Mouse (Mus musculus) lung, embryonic 15.5 days (tissue): ENCODE results near the gene Krtap28-10. TPM values are rescaled to one million over a fixed set of nuclear protein-coding genes. Genes with fewer than 3 reads are reported as not detected.
"Not testable (repeated sequence)": the region's sequence is repeated elsewhere in the genome, so short reads cannot be mapped to it uniquely, and the experiment has no call there.

Source experiments
- ATAC-seq: fragments of 200-750 bp; cut with Nextera tagmentation; 2 replicates; pipeline ENCODE4 v1.8.0; 2017; ENCODE audit warnings: moderate number of reproducible peaks, borderline replicate concordance; ENCODE audit not compliant: low FRiP score, low TSS enrichment; ENCODE audit errors: extremely low read depth
- H3K27ac ChIP-seq: fragments of 300-500 bp; sonication (generic); 2 replicates; pipeline ENCODE4 v1.5.1; 2015; ENCODE audit warnings: moderate library complexity, mild to moderate bottlenecking, inconsistent platforms
- H3K27me3 ChIP-seq: fragments of 300-500 bp; sonication (generic); 2 replicates; pipeline ENCODE4 v1.6.1; 2015; ENCODE audit warnings: inconsistent platforms
- H3K36me3 ChIP-seq: fragments of 300-500 bp; sonication (generic); 2 replicates; pipeline ENCODE4 v1.6.1; 2015; ENCODE audit warnings: inconsistent platforms
- H3K4me1 ChIP-seq: fragments of 300-500 bp; sonication (generic); 2 replicates; pipeline ENCODE4 v1.6.1; 2015; ENCODE audit warnings: inconsistent platforms
- H3K4me2 ChIP-seq: fragments of 300-500 bp; sonication (generic); 2 replicates; pipeline ENCODE4 v1.6.1; 2015; ENCODE audit warnings: inconsistent platforms, mild to moderate bottlenecking, moderate library complexity
- H3K4me3 ChIP-seq: fragments of 300-500 bp; sonication (generic); 2 replicates; pipeline ENCODE4 v1.5.1; 2015; ENCODE audit warnings: mild to moderate bottlenecking, inconsistent platforms
- H3K9ac ChIP-seq: fragments of 300-500 bp; sonication (generic); 2 replicates; pipeline ENCODE4 v1.6.1; 2015; ENCODE audit warnings: inconsistent platforms
- H3K9me3 ChIP-seq: fragments of 300-500 bp; sonication (generic); 2 replicates; pipeline ENCODE4 v1.6.1; 2016; ENCODE audit warnings: inconsistent platforms
- WGBS: fragments of 180-500 bp; shearing (Covaris S2); methylation state at CpG from one replicate; pipeline ENCODE4 v1.1.7; 2015; 5-methylcytosine and 5-hydroxymethylcytosine counted together
- polyA plus RNA-seq: library from polyadenylated mRNA; unstranded; fragments of >200 nt; fragmentation: Nextera tagmentation; extraction: Ambion mirVana; gene quantifications from 2 replicates; pipeline ENCODE4 v1.2.1, GENCODE M21; 2015

Krtap28-10 gene
- polyA plus RNA-seq, 1 experiment from 2014 or later: not detected

- H3K9me3 ChIP-seq: no peaks in the 10 kb centered on the region
- no peaks in the 10 kb centered on the region for H3K27me3 ChIP-seq
- H3K4me1 ChIP-seq: no peaks in the 10 kb centered on the region
- ATAC-seq: no peak
- no peak overlapping the region for H3K9ac ChIP-seq
- H3K36me3 ChIP-seq: no peaks in the 10 kb centered on the region
- H3K4me2 ChIP-seq: no peak overlapping the region
- H3K4me3 ChIP-seq: no peak overlapping the region
- no peak overlapping the region for H3K27ac ChIP-seq
- WGBS: 66% methylated on average over 8 of the region's 8 CpGs
Measured at GRCm38 (mm10) chr1:83006218-83007179, 35.8 kb downstream of the Krtap28-10 start.

DNA sequence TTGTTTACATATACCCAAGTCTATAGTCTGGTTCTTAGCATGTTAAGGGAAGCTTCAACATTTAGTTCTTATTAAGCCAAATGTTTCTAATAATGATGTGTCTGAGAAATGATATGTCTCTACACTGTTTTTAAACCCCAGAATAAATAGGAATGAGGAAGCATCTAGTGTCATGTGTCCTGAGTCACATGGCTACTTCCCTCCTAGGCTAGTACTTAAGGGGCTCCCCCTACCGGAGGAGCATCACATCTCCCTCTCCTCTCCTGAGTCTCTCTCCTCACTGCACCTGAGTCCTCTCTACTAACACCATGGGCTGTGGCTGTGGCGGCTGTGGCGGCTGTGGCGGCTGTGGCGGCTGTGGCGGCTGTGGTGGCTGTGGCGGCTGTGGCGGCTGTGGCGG lies 42.0 kb downstream of the Krtap28-10 start, which contains the start of gene Gm47959:
Gene Gm47959 (plus strand): TSS at position 243 of the 400 bp plus-strand sequence.
- not testable (repeated sequence) for ATAC-seq, H3K4me2 ChIP-seq
- WGBS: 92% methylated on average over 5 of the region's 9 CpGs

DNA sequence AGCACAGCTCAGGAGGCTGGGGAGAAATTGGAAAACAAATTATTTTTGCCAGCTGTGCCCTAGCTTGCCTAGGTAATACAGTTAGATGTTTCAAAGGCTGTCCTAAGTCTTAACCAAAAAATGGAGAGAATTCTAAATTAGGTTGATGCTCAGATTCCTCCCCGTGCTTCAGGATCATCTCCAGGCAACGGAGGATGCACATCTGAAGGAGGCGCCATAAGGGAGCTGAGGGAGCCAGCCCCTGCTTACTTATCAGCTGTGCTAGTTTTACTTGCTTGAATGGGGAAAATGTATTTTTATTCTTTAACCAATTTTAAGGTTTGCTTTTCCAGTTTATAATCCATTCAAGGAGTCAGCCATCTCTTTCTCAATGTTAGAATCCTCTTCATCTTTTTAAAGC lies 48.3 kb downstream of the Krtap28-10 start:
- Histone ChIP-seq H3K9ac (no peak overlapping the region), H3K9me3 (no peaks in the 10 kb centered on the region), H3K4me2 (no peak overlapping the region), H3K4me1 (no peaks in the 10 kb centered on the region), H3K27ac (no peak overlapping the region), H3K27me3 (no peaks in the 10 kb centered on the region), H3K36me3 (no peaks in the 10 kb centered on the region), H3K4me3 (no peak overlapping the region)
- 74% methylated on average over 3 of the region's 3 CpGs for WGBS
- no peak for ATAC-seq

More for the DNA sequence above, 42.0 kb downstream of the Krtap28-10 start, which contains the start of gene Gm47959:
- not testable (repeated sequence) for H3K4me3 ChIP-seq, H3K36me3 ChIP-seq, H3K27ac ChIP-seq, H3K9me3 ChIP-seq, H3K9ac ChIP-seq, H3K27me3 ChIP-seq, H3K4me1 ChIP-seq

- Histone ChIP-seq H3K9ac (no peak overlapping the region), H3K36me3 (no peaks in the 10 kb centered on the region), H3K9me3 (no peaks in the 10 kb centered on the region), H3K4me3 (no peak overlapping the region), H3K4me2 (no peak overlapping the region), H3K27ac (no peak overlapping the region), H3K27me3 (no peaks in the 10 kb centered on the region), H3K4me1 (no peaks in the 10 kb centered on the region)
- WGBS: 86% methylated on average over 6 of the region's 6 CpGs
- ATAC-seq: no peak
Measured at GRCm38 (mm10) chr1:82992093-82992492, 50.2 kb downstream of the Krtap28-10 start.

DNA sequence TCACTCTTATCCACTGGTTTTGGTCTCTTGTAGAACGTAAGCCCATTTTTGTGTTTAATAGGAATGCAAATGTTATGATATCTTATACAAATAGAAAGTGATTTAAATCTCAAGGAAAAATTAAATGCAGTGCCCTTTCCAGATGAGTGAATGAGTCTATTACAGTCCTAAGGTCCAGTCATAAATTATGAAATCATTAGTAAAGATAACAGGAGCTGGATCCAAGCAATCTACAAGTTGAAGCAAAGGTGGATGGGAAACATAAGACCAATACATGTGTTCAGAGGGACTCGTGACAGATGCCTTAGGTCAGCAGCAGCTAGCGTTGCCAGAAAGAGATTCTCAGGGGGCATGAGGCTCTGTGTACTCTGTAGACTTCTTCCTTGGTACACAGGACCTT lies 50.7 kb downstream of the Krtap28-10 start:
- no peak for ATAC-seq

More for the DNA sequence above, 50.7 kb downstream of the Krtap28-10 start:
- H3K4me3 ChIP-seq: no peak overlapping the region
- H3K9ac ChIP-seq: no peak overlapping the region
- H3K4me2 ChIP-seq: no peak overlapping the region
- H3K9me3 ChIP-seq: no peaks in the 10 kb centered on the region
- no peaks in the 10 kb centered on the region for H3K4me1 ChIP-seq
- WGBS: 74% methylated on average over 3 of the region's 3 CpGs
- H3K27me3 ChIP-seq: no peaks in the 10 kb centered on the region
- no peak overlapping the region for H3K27ac ChIP-seq
- H3K36me3 ChIP-seq: no peaks in the 10 kb centered on the region

Other genes with a start within 250 kb of the Krtap28-10 start
- gene Agfg1, start 203.0 kb downstream of the Krtap28-10 start, polyA plus RNA-seq: 32.1 and 32.3 TPM in 2 replicates
- gene A030005L19Rik, start 129.2 kb downstream of the Krtap28-10 start, polyA plus RNA-seq: 0.19 TPM in 1 of 2 replicates, not detected in the other
- gene A030014E15Rik, start 117.6 kb downstream of the Krtap28-10 start, polyA plus RNA-seq: not detected in 2 replicates
- gene Gm6217, start 111.1 kb downstream of the Krtap28-10 start, polyA plus RNA-seq: not detected in 2 replicates
- not detected in 2 replicates for gene A030003K21Rik, start 99.1 kb downstream of the Krtap28-10 start, polyA plus RNA-seq
- gene Gm7544, start 86.5 kb downstream of the Krtap28-10 start, polyA plus RNA-seq: not detected in 2 replicates
- not detected in 2 replicates for gene Gm47955, start 82.2 kb downstream of the Krtap28-10 start, polyA plus RNA-seq
- not detected in 2 replicates for gene Gm47959, start 41.9 kb downstream of the Krtap28-10 start, polyA plus RNA-seq
- gene Slc19a3, start 4.0 kb downstream of the Krtap28-10 start, polyA plus RNA-seq: 0.59 and 0.65 TPM in 2 replicates
- not detected in 2 replicates for gene Gm47969, start 2.5 kb upstream of the Krtap28-10 start, polyA plus RNA-seq
- not detected in 2 replicates for gene A030005K14Rik, start 16.9 kb upstream of the Krtap28-10 start, polyA plus RNA-seq
- gene Krtap28-13, start 18.4 kb upstream of the Krtap28-10 start, polyA plus RNA-seq: not detected in 2 replicates
- gene Ccl20, start 74.3 kb upstream of the Krtap28-10 start, polyA plus RNA-seq: not detected in 2 replicates
- gene Daw1, start 117.3 kb upstream of the Krtap28-10 start, polyA plus RNA-seq: 0.36 and 0.78 TPM in 2 replicates